Mouse (Mus musculus): ENCODE results near the gene Trpc2.

- TF ChIP-seq CTCF (IDR thresholded peaks at IDR 0.05) (peak; percentile 82), EP300 (IDR thresholded peaks at IDR 0.05) (no peak)
Measured at GRCm38 (mm10) chr7:102078517-102078916, 4.4 kb upstream of the Trpc2 start.
